Mouse (Mus musculus) E14TG2a.4 (cell line): ENCODE measurements around the gene N4bp3.

ENCODE experiments used
- CTCF ChIP-seq: conservative IDR thresholded peaks from 2 replicates; pipeline ENCODE4 v1.5.1; 2014; ENCODE audit warnings: low read length
- NANOG ChIP-seq: IDR thresholded peaks from 2 replicates; pipeline ENCODE4 v1.6.1; 2014; ENCODE audit warnings: borderline replicate concordance, low read length, mixed read lengths

- TF ChIP-seq CTCF (no peak), NANOG (no peak)
Observed at GRCm38 (mm10) chr11:51644217-51644616, 6.4 kb downstream of the N4bp3 start.
